Mouse (Mus musculus) heart, embryonic 15.5 days (tissue): ENCODE data around the gene Gm10031. TPM values are rescaled to one million over a fixed set of nuclear protein-coding genes. Genes with fewer than 3 reads are reported as not detected.
"Not testable (repeated sequence)": the region's sequence is repeated elsewhere in the genome, so short reads cannot be mapped to it uniquely, and the experiment has no call there.

ENCODE experiments used
- ATAC-seq: fragments of 200-750 bp; cut with Nextera tagmentation; replicated peaks from 2 replicates; pipeline ENCODE4 v1.8.0; 2017; ENCODE audit warnings: low read depth, moderate TSS enrichment; ENCODE audit not compliant: insufficient number of reproducible peaks, insufficient read depth, low FRiP score
- H3K27ac ChIP-seq: fragments of 300-500 bp; sonication (generic); 2 replicates; pipeline ENCODE4 v1.5.1; 2015; ENCODE audit warnings: mild to moderate bottlenecking, inconsistent platforms
- H3K27me3 ChIP-seq: fragments of 300-500 bp; sonication (generic); 2 replicates; pipeline ENCODE4 v1.6.1; 2015; ENCODE audit warnings: inconsistent platforms
- H3K36me3 ChIP-seq: fragments of 300-500 bp; sonication (generic); 2 replicates; pipeline ENCODE4 v1.6.1; 2015; ENCODE audit warnings: mild to moderate bottlenecking, inconsistent platforms
- H3K4me1 ChIP-seq: fragments of 300-500 bp; sonication (generic); replicated peaks from 2 replicates; pipeline ENCODE4 v1.6.1; 2015; ENCODE audit warnings: inconsistent platforms
- H3K4me2 ChIP-seq: fragments of 300-500 bp; sonication (generic); 2 replicates; pipeline ENCODE4 v1.6.1; 2015; ENCODE audit warnings: inconsistent platforms, mild to moderate bottlenecking, moderate library complexity
- H3K4me3 ChIP-seq: fragments of 300-500 bp; sonication (generic); 2 replicates; pipeline ENCODE4 v1.5.1; 2015; ENCODE audit warnings: mild to moderate bottlenecking, inconsistent platforms
- H3K9ac ChIP-seq: fragments of 300-500 bp; sonication (generic); 2 replicates; pipeline ENCODE4 v1.6.1; 2015; ENCODE audit warnings: mild to moderate bottlenecking, inconsistent platforms
- H3K9me3 ChIP-seq: fragments of 300-500 bp; sonication (generic); replicated peaks from 2 replicates; pipeline ENCODE4 v1.6.1; 2016; ENCODE audit warnings: inconsistent platforms
- WGBS: fragments of 180-500 bp; shearing (Covaris S2); methylation state at CpG from one replicate; pipeline ENCODE4 v1.1.7; 2015; ENCODE audit warnings: mixed read lengths; 5-methylcytosine and 5-hydroxymethylcytosine counted together
- polyA plus RNA-seq: library from polyadenylated mRNA; unstranded; fragments of >200 nt; fragmentation: Nextera tagmentation; extraction: Ambion mirVana; gene quantifications from 2 replicates; pipeline ENCODE4 v1.2.1, GENCODE M21; 2015

Gene Gm10031
- polyA plus RNA-seq, 1 experiment from 2014 or later = 0.39 TPM

- Histone ChIP-seq H3K9me3 (no peaks in the 10 kb centered on the region), H3K27me3 (no peaks in the 10 kb centered on the region), H3K4me2 (no peak overlapping the region), H3K27ac (no peak overlapping the region), H3K36me3 (no peaks in the 10 kb centered on the region), H3K9ac (no peak overlapping the region), H3K4me1 (no peaks in the 10 kb centered on the region), H3K4me3 (no peak overlapping the region)
- WGBS = 74% methylated on average over 3 of the region's 3 CpGs
- ATAC-seq = no peak
Observed at GRCm38 (mm10) chr1:156507753-156508152, 16.1 kb upstream of the Gm10031 start.

- H3K4me3 ChIP-seq = no peak overlapping the region
- no peaks in the 10 kb centered on the region for H3K9me3 ChIP-seq
- WGBS = 72% methylated on average over 3 of the region's 3 CpGs
- no peak overlapping the region for H3K27ac ChIP-seq
- no peak overlapping the region for H3K4me2 ChIP-seq
- H3K27me3 ChIP-seq = no peaks in the 10 kb centered on the region
- ATAC-seq = no peak
- no peaks in the 10 kb centered on the region for H3K4me1 ChIP-seq
- no peak overlapping the region for H3K9ac ChIP-seq
- H3K36me3 ChIP-seq = no peaks in the 10 kb centered on the region
Observed at GRCm38 (mm10) chr1:156520136-156520780, 3.6 kb upstream of the Gm10031 start.

- Histone ChIP-seq H3K36me3 (no peaks in the 10 kb centered on the region), H3K4me2 (no peak overlapping the region), H3K4me1 (no peaks in the 10 kb centered on the region), H3K9ac (no peak overlapping the region), H3K9me3 (no peaks in the 10 kb centered on the region), H3K27me3 (no peaks in the 10 kb centered on the region), H3K4me3 (no peak overlapping the region), H3K27ac (no peak overlapping the region)
- 64% methylated on average over 15 of the region's 15 CpGs for WGBS
- ATAC-seq = no peak
Observed at GRCm38 (mm10) chr1:156521796-156522517, 1.9 kb upstream of the Gm10031 start.

DNA sequence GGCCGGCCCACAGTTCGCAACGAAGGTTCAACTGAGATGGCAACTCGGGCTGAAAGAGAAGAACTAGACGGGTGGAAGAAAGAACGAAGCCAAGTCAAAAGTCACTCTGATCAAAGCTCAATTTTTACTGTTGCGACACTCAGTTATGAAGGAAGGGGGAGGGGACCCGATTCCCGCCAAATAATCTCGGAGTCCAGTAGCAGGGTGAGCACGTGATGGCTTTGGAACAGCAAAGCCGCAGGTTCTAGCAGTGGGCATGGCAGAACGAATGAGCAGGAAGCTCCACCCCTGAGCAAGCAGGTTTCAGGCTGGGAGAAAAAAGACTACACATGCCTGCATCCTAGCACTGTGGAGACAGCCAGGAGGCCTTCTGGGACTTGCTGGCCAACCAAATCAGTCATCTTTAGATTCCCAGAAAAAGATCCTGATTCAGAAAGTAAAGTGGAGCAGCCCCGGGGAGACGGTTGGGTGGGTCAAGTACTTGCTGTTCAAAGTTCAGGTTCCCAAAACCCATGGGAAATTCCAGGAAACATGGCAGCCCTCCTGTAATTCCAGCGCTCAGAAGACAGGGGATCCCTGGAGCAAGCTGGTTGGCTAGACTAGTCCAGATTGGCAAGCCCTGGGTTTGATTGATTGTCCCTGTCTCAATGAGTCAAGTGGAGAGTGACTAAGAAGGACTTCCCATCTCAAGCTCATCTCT, 8.8 kb downstream of the Gm10031 start:
- not testable (repeated sequence) for H3K27me3 ChIP-seq, ATAC-seq, H3K36me3 ChIP-seq, H3K4me3 ChIP-seq, H3K9me3 ChIP-seq, H3K27ac ChIP-seq, H3K9ac ChIP-seq, H3K4me1 ChIP-seq, H3K4me2 ChIP-seq
- whole genome bisulfite sequencing = 79% methylated on average over 16 of the region's 16 CpGs

DNA sequence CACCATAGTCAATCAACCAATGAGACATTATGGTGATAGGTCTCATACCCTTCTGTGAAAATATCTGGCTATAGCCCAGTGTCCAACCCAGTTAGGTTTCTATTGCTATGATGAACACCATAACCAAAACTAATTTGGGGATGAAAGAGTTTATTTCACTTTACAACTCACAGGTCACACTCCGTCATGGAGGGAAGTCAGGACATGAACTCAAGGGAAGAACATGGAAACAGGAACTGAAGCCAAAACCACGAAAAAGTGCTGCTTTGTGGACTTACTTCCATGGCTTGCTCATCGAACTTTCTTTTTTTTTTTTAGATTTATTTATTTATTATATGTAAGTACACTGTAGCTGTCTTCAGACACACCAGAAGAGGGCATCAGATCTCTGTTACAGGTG, 9.7 kb downstream of the Gm10031 start:
- Histone ChIP-seq H3K36me3 (no peaks in the 10 kb centered on the region), H3K9me3 (no peaks in the 10 kb centered on the region), H3K27ac (no peak overlapping the region), H3K4me2 (no peak overlapping the region), H3K4me3 (no peak overlapping the region), H3K4me1 (no peaks in the 10 kb centered on the region), H3K27me3 (no peaks in the 10 kb centered on the region), H3K9ac (no peak overlapping the region)
- WGBS = 73% methylated on average over 3 of the region's 3 CpGs
- ATAC-seq = no peak

GRCm38 (mm10) chr1:156533911-156534310, 10.1 kb downstream of the Gm10031 start:
- Histone ChIP-seq H3K9ac (no peak overlapping the region), H3K27ac (no peak overlapping the region), H3K27me3 (no peaks in the 10 kb centered on the region), H3K4me2 (no peak overlapping the region), H3K4me1 (no peaks in the 10 kb centered on the region), H3K9me3 (no peaks in the 10 kb centered on the region), H3K4me3 (no peak overlapping the region), H3K36me3 (no peaks in the 10 kb centered on the region)
- WGBS = 82% methylated on average over 4 of the region's 4 CpGs
- ATAC-seq = no peak

GRCm38 (mm10) chr1:156537031-156537430, 13.2 kb downstream of the Gm10031 start:
- Histone ChIP-seq H3K4me1 (no peaks in the 10 kb centered on the region), H3K9me3 (no peaks in the 10 kb centered on the region), H3K27ac (no peak overlapping the region), H3K9ac (no peak overlapping the region), H3K36me3 (no peaks in the 10 kb centered on the region), H3K4me3 (no peak overlapping the region), H3K27me3 (no peaks in the 10 kb centered on the region), H3K4me2 (no peak overlapping the region)
- 67% methylated on average over 2 of the region's 2 CpGs for WGBS
- ATAC-seq = no peak

DNA sequence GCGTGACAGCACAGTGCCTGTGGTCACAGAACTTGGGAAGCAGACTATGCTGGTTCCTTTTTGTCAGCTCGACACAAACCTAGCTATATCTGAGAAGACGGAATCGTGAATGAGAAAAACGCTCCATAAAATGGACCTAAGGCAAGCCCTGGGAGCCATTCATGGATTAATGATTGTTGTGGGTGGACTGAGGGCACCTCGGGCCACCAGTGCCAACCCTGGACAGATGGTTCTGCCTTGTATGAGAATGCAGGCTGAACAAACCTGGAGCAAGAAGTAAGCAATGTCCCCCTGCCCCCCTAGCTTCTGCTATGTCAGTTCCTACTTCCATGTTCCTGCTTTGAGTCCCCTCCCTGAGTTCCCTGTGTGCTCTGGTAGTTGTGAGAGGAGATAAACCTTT, 13.9 kb downstream of the Gm10031 start:
- no peak overlapping the region for H3K27ac ChIP-seq
- no peaks in the 10 kb centered on the region for H3K27me3 ChIP-seq
- H3K36me3 ChIP-seq = no peaks in the 10 kb centered on the region
- no peaks in the 10 kb centered on the region for H3K4me1 ChIP-seq
- 74% methylated on average over 6 of the region's 6 CpGs for WGBS
- no peak overlapping the region for H3K9ac ChIP-seq
- H3K4me2 ChIP-seq = no peak overlapping the region
- no peak for ATAC-seq
- H3K9me3 ChIP-seq = no peaks in the 10 kb centered on the region
- H3K4me3 ChIP-seq = no peak overlapping the region

DNA sequence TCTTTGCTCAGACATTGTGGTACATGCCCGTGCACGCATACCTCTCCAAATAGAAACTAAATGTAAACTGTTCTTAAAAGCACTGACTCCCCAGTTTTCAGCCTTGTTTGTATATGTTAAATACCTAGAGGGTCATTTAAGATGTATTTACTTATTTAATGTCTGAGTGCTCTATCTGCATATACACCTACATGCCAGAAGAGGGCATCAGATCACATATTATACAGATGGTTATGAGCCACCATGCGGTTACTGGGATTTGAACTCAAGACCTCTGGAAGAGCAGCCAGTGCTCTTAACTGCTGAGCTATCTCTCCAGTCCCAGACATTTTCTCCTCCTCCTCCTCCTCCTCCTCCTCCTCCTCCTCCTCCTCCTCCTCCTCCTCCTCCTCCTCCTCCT, 14.6 kb downstream of the Gm10031 start:
- H3K9me3 ChIP-seq = no peaks in the 10 kb centered on the region
- H3K9ac ChIP-seq = no peak overlapping the region
- H3K4me2 ChIP-seq = no peak overlapping the region
- H3K4me1 ChIP-seq = no peaks in the 10 kb centered on the region
- no peak overlapping the region for H3K4me3 ChIP-seq
- no peaks in the 10 kb centered on the region for H3K27me3 ChIP-seq
- H3K36me3 ChIP-seq = no peaks in the 10 kb centered on the region
- no peak overlapping the region for H3K27ac ChIP-seq
- 81% methylated on average over 3 of the region's 3 CpGs for WGBS
- no peak for ATAC-seq

DNA sequence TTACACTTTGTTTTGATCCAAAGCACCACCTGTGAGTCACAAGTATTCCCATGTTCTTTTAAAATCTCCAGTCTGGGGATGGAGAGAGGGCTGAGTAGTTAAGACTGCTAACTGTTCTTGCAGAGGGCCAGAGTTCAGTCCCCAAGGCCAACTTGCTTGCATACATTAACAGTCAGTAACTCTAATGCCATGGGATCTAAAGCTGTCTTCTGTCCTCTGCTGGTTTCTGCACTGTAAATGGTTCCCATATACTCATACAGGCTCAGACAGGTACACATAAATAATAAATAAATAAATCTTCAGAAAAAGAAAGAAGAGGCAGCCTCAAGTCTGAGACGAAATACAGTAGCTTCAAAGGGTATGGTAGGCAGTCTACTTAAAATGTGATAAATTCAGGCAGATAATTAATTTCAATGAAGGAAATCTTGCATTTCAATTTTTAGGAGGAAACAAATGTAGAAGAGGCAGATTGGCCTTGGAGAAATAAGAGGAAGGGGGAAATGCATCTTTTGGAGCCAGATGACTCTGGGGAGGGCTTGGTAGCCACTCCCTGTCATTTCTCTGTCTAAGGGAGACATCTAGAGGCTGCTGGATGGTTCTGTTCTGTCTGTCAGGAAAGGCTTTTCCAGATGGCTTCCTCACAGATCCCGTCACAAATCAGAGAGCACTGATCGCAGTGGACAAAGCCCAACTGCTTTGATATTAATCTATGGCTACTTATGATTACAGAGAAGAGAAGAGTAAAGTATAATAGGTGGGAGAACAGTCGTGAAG, 16.2 kb downstream of the Gm10031 start:
- Histone ChIP-seq H3K27ac (no peak overlapping the region), H3K4me2 (no peak overlapping the region), H3K4me3 (no peak overlapping the region), H3K4me1 (peaks cover 3% of the 10 kb centered on the region; the same call in 1 of the 2 replicates), H3K27me3 (no peaks in the 10 kb centered on the region), H3K9me3 (no peaks in the 10 kb centered on the region), H3K9ac (no peak overlapping the region), H3K36me3 (no peaks in the 10 kb centered on the region)
- ATAC-seq = no peak
- WGBS = 40% methylated on average over 4 of the region's 4 CpGs

DNA sequence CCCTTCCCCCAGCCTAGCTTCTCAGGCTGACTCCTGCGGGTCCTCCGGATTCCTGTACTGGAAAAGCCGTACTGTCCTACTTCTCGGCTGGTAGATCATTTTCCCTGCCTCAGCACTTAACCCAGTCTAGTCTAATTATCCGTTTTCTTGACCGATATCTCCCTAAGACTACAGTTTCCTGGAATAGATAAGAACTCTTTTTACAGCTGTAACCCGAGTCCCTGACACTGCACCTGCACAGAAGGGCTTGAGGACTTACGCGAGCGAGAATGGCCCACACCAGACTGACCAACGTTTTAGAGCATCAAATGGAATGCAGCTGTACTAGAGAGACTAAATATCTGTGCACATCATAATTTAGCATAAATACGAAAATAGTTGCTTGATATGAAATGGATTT, 20.2 kb downstream of the Gm10031 start:
- no peak overlapping the region for H3K9ac ChIP-seq
- 16% methylated on average over 12 of the region's 12 CpGs for WGBS
- peak overlapping the region; percentile 30; the same call in 1 of the 2 replicates for H3K4me2 ChIP-seq

More for the DNA sequence above, 20.2 kb downstream of the Gm10031 start:
- peaks cover 3% of the 10 kb centered on the region; the same call in 1 of the 2 replicates for H3K4me1 ChIP-seq
- no peaks in the 10 kb centered on the region for H3K36me3 ChIP-seq
- no peak overlapping the region for H3K4me3 ChIP-seq
- no peaks in the 10 kb centered on the region for H3K9me3 ChIP-seq
- no peak for ATAC-seq
- H3K27ac ChIP-seq = no peak overlapping the region
- H3K27me3 ChIP-seq = no peaks in the 10 kb centered on the region
